Mouse (Mus musculus) MEL (cell line): ENCODE results near the gene Polr2j.

Experiments used
- CTCF ChIP-seq, 3 experiments: IDR thresholded peaks in 2 of 3; conservative IDR thresholded peaks in 1 of 3; 2 replicates each; pipeline ENCODE4 v1.5.1; 2011 to 2012; ENCODE audit warnings: low read length in 3 of 3, low read depth in 2 of 3, mild to moderate bottlenecking in 2 of 3, improper control_type of control experiment in 1 of 3, inconsistent platforms in 1 of 3, mixed read lengths in 1 of 3, moderate library complexity in 1 of 3; ENCODE audit not compliant: control insufficient read depth in 1 of 3, insufficient read depth in 1 of 3, poor library complexity in 1 of 3, severe bottlenecking in 1 of 3
- E2F4 ChIP-seq: IDR thresholded peaks from 2 replicates; pipeline ENCODE4 v1.6.1; 2011; ENCODE audit warnings: low read depth, low read length, improper control_type of control experiment, borderline replicate concordance
- EP300 ChIP-seq, 2 experiments: IDR thresholded peaks; 2 replicates each; pipeline ENCODE4 v1.6.1; 2011; ENCODE audit warnings: improper control_type of control experiment in 2 of 2, low read length in 2 of 2, low read depth in 1 of 2, mild to moderate bottlenecking in 1 of 2
- JUND ChIP-seq: IDR thresholded peaks from 2 replicates; pipeline ENCODE4 v1.6.1; 2011; ENCODE audit warnings: low read depth, mild to moderate bottlenecking, improper control_type of control experiment, low read length
- MAX ChIP-seq: IDR thresholded peaks from 2 replicates; pipeline ENCODE4 v1.6.1; 2011; ENCODE audit warnings: low read length, improper control_type of control experiment
- MXI1 ChIP-seq: IDR thresholded peaks from 2 replicates; pipeline ENCODE4 v1.6.1; 2011; ENCODE audit warnings: mild to moderate bottlenecking, low read depth, low read length, improper control_type of control experiment
- NELFE ChIP-seq: IDR thresholded peaks from 2 replicates; pipeline ENCODE4 v1.6.1; 2011; ENCODE audit warnings: low read depth, low read length, improper control_type of control experiment
- POLR2A ChIP-seq, 2 experiments: IDR thresholded peaks; 2 replicates each; pipeline ENCODE4 v1.6.1; 2011 to 2012; ENCODE audit warnings: low read length in 2 of 2, mild to moderate bottlenecking in 2 of 2, control low read depth in 1 of 2, improper control_type of control experiment in 1 of 2, low read depth in 1 of 2, moderate library complexity in 1 of 2; ENCODE audit not compliant: control insufficient read depth in 1 of 2, insufficient read depth in 1 of 2, poor library complexity in 1 of 2
- TCF12 ChIP-seq: IDR thresholded peaks from 2 replicates; pipeline ENCODE4 v1.6.1; 2014; ENCODE audit warnings: low read depth, mild to moderate bottlenecking, inconsistent platforms, low read length, improper control_type of control experiment, moderate library complexity
- USF1 ChIP-seq: IDR thresholded peaks from 2 replicates; pipeline ENCODE4 v1.6.1; 2014; ENCODE audit warnings: low read depth, mild to moderate bottlenecking, inconsistent platforms, low read length, improper control_type of control experiment, moderate library complexity

GRCm38 (mm10) chr5:136075076-136075475 lies 41.4 kb upstream of the Polr2j start:
- no peak for TF ChIP-seq CTCF (IDR thresholded peaks at IDR 0.05 in 2 of 3, conservative IDR thresholded peaks at IDR 0.05 in 1 of 3; ENCODE audit: control insufficient read depth in 1 of 3, insufficient read depth in 1 of 3, low read depth in 2 of 3, low read length in 3 of 3, poor library complexity in 1 of 3, severe bottlenecking in 1 of 3)
- TF ChIP-seq TCF12: 0 out of 2 replicates have a peak, but pooled peaks have one; percentile 32
- TF ChIP-seq POLR2A (IDR thresholded peaks at IDR 0.05; ENCODE audit: control insufficient read depth in 1 of 2, insufficient read depth in 1 of 2, low read depth in 1 of 2, low read length in 2 of 2, poor library complexity in 1 of 2): no peak
- TF ChIP-seq MXI1: no peak
- TF ChIP-seq JUND: no peak
- no peak for TF ChIP-seq MAX
- peak; percentile 6 to 61; a peak in 3 of 4 replicates for TF ChIP-seq EP300 (IDR thresholded peaks at IDR 0.05; ENCODE audit: low read depth in 1 of 2, low read length in 2 of 2)
- TF ChIP-seq NELFE: no peak
- TF ChIP-seq USF1: no peak
- TF ChIP-seq E2F4: no peak
